Mouse (Mus musculus) limb, embryonic 10.5 days (tissue): ENCODE results near the gene Sf3a3. TPM values are rescaled to one million over a fixed set of nuclear protein-coding genes. Genes with fewer than 3 reads are reported as not detected.

ENCODE experiments used
- DNase-seq: peaks from one replicate; pipeline ENCODE4 v3.0.0-alpha.2; 2017; ENCODE audit warnings: low spot score
- H3K27ac ChIP-seq: fragments of 300-500 bp; sonication (generic); 2 replicates; pipeline ENCODE4 v1.5.1; 2016; ENCODE audit warnings: mild to moderate bottlenecking
- H3K27me3 ChIP-seq: fragments of 300-500 bp; sonication (generic); 2 replicates; pipeline ENCODE4 v1.6.1; 2016; ENCODE audit warnings: low read depth, mild to moderate bottlenecking; ENCODE audit not compliant: poor library complexity, severe bottlenecking
- H3K36me3 ChIP-seq: fragments of 300-500 bp; sonication (generic); 2 replicates; pipeline ENCODE4 v1.6.1; 2016; ENCODE audit warnings: mild to moderate bottlenecking, moderate library complexity
- H3K4me1 ChIP-seq: fragments of 300-500 bp; sonication (generic); 2 replicates; pipeline ENCODE4 v1.6.1; 2016
- H3K4me3 ChIP-seq: fragments of 300-500 bp; sonication (generic); 2 replicates; pipeline ENCODE4 v1.5.1; 2016; ENCODE audit warnings: mild to moderate bottlenecking, moderate library complexity
- H3K9me3 ChIP-seq: fragments of 300-500 bp; sonication (generic); replicated peaks from 2 replicates; pipeline ENCODE4 v1.6.1; 2016; ENCODE audit warnings: mild to moderate bottlenecking
- WGBS: fragments of 180-500 bp; shearing (Covaris S2); methylation state at CpG from one replicate; pipeline ENCODE4 v1.1.7; 2016; 5-methylcytosine and 5-hydroxymethylcytosine counted together
- polyA plus RNA-seq: library from polyadenylated mRNA; unstranded; fragments of >200 nt; fragmentation: Nextera tagmentation; extraction: Ambion mirVana; gene quantifications from 2 replicates; pipeline ENCODE4 v1.2.1, GENCODE M21; 2016

Sf3a3 gene
- polyA plus RNA-seq, 1 experiment from 2014 or later = 270 TPM

DNA sequence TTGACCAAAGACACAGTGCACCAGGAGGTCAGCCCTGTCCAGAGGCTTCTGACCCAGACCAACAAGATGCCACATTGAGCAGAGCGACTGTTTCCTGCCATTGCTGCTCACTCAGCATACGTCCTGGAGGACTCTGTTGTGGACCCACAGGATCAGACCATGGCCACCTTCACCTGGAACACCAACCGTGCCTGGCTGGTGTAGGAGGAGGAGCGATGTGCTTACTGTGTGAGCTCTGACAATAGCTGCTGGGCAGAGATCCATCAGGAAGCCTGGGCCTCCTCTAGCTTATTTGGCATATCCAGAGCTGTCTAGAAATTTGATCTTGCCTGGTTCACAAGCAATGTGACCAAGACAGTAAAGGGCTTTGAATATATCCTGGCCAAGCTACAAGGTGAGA is 4.5 kb downstream of the Sf3a3 start:
- Histone ChIP-seq H3K36me3 (peaks cover 84% of the 10 kb centered on the region), H3K27me3 (no peaks in the 10 kb centered on the region), H3K9me3 (no peaks in the 10 kb centered on the region), H3K27ac (no peak overlapping the region), H3K4me1 (peaks cover 14% of the 10 kb centered on the region), H3K4me3 (no peak overlapping the region)
- 95% methylated on average over 4 of the region's 4 CpGs for WGBS
- no peak for DNase-seq

DNA sequence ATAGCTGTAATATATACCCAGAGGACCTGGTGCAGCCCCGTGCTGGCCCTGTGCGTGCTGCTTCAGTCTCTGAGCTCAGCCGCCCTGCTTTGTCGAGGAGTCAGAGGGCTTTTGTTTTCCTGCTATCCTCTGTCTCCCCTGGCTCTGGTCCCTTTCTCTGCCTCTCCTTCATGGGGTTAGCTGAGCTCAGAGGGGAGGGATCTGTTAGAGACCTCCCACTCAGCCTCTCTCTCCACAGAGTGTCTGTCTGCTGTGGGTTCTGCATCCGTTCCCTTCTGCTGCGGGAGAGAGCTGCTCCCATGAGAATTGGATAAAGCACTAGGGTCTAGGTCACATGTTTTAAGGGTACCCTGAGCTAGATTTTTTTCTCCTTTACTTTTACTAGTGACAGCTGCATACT is 11.5 kb downstream of the Sf3a3 start:
- H3K27me3 ChIP-seq = no peaks in the 10 kb centered on the region
- H3K4me3 ChIP-seq = no peak overlapping the region
- H3K9me3 ChIP-seq = no peaks in the 10 kb centered on the region
- no peak for DNase-seq
- H3K4me1 ChIP-seq = no peaks in the 10 kb centered on the region
- peaks cover 100% of the 10 kb centered on the region for H3K36me3 ChIP-seq
- no peak overlapping the region for H3K27ac ChIP-seq
- WGBS = 93% methylated on average over 6 of the region's 6 CpGs

DNA sequence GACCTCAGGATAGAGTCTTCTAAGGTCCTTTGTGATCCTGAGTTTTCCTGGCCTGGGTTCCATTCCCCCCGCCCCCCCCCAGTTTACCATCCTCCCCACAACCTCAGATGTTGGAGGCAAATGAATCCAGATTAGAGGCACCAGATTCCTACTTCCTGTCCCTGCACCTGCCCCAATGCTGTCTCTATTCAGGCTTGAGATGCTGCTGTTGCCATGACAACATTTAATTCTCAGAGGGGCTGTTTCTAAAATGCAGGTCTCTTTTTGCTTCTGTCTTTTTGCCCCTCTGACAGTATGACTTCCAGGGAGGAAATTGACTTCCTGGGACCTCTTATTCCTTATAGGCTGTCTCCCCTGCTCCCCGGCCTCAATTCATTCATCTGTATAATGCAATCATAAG is 22.4 kb downstream of the Sf3a3 start:
- Histone ChIP-seq H3K27me3 (no peaks in the 10 kb centered on the region), H3K4me3 (no peak overlapping the region), H3K9me3 (no peaks in the 10 kb centered on the region), H3K36me3 (peaks cover 29% of the 10 kb centered on the region), H3K4me1 (peaks cover 8% of the 10 kb centered on the region), H3K27ac (no peak overlapping the region)
- DNase-seq = no peak
- 73% methylated on average over 2 of the region's 2 CpGs for WGBS

DNA sequence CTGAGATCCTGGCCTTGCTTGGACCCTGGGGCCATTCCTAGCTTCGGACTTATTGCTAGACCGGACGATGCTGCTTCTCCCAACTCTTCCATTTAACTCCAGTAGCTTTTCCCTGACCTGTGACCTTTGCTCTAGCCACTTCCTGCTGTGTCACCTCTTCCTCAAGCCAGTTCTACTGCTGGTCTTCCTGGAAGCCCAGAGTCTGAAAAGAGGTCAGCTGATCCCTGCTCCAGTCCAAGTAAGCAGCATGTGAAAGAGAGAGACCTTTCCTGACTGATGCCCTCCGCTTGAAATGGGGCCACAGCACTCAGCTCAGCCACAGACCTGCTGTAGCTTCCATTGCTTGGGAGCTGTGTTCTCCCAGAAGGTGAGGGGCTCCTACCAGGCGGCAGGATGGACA is 22.9 kb downstream of the Sf3a3 start:
- DNase-seq = no peak
- WGBS = 77% methylated on average over 5 of the region's 5 CpGs
- H3K4me3 ChIP-seq = no peak overlapping the region
- no peaks in the 10 kb centered on the region for H3K27me3 ChIP-seq
- no peaks in the 10 kb centered on the region for H3K9me3 ChIP-seq
- peaks cover 13% of the 10 kb centered on the region for H3K4me1 ChIP-seq
- peaks cover 24% of the 10 kb centered on the region for H3K36me3 ChIP-seq
- H3K27ac ChIP-seq = no peak overlapping the region

DNA sequence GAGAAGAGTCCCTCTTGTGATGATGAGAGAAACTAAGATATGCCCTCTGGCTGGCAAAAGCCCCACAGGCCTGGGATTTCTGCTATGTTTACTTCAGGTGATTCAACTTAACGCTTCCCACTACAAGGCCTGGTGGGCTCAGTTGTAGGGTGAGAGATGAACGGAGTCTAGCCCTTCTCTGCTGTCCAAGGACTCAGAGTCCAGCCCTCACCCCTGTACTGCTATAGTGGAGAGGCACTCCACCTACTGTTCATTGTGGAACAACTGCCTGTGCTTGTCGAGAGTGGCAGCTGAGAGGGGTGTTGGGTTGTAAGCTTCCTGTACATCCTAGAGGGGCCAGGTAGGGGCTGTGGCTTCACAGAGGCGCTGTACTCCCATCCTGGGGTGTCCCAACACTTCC is 23.4 kb downstream of the Sf3a3 start:
- Histone ChIP-seq H3K4me1 (peaks cover 13% of the 10 kb centered on the region), H3K4me3 (no peak overlapping the region), H3K9me3 (no peaks in the 10 kb centered on the region), H3K27ac (no peak overlapping the region), H3K27me3 (no peaks in the 10 kb centered on the region), H3K36me3 (peaks cover 19% of the 10 kb centered on the region)
- no peak for DNase-seq
- WGBS = 65% methylated on average over 4 of the region's 4 CpGs

DNA sequence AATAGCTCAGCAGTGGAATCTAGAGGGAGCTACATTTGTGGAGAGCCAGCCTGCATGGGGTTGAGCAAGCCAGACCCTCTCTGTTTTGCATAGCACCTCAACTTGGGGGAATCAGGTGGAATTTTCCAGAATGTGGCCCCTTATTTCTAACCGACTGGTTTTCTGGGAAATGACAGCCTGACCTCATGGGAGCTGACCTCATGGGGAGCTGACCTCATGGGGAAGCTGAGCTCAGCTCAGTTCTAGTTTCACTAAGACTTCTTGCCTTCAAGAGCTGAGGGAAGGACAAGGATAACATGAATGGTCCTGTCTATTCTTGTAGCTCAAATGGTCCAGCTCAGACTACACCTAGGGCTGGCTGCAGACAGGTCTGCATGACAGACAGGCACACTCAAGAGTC is 24.2 kb downstream of the Sf3a3 start:
- peaks cover 13% of the 10 kb centered on the region for H3K4me1 ChIP-seq
- H3K9me3 ChIP-seq = no peaks in the 10 kb centered on the region
- no peak for DNase-seq
- peaks cover 11% of the 10 kb centered on the region for H3K36me3 ChIP-seq
- no peaks in the 10 kb centered on the region for H3K27me3 ChIP-seq
- H3K4me3 ChIP-seq = no peak overlapping the region
- WGBS = 69% methylated on average over 1 of the region's 1 CpGs
- no peak overlapping the region for H3K27ac ChIP-seq

DNA sequence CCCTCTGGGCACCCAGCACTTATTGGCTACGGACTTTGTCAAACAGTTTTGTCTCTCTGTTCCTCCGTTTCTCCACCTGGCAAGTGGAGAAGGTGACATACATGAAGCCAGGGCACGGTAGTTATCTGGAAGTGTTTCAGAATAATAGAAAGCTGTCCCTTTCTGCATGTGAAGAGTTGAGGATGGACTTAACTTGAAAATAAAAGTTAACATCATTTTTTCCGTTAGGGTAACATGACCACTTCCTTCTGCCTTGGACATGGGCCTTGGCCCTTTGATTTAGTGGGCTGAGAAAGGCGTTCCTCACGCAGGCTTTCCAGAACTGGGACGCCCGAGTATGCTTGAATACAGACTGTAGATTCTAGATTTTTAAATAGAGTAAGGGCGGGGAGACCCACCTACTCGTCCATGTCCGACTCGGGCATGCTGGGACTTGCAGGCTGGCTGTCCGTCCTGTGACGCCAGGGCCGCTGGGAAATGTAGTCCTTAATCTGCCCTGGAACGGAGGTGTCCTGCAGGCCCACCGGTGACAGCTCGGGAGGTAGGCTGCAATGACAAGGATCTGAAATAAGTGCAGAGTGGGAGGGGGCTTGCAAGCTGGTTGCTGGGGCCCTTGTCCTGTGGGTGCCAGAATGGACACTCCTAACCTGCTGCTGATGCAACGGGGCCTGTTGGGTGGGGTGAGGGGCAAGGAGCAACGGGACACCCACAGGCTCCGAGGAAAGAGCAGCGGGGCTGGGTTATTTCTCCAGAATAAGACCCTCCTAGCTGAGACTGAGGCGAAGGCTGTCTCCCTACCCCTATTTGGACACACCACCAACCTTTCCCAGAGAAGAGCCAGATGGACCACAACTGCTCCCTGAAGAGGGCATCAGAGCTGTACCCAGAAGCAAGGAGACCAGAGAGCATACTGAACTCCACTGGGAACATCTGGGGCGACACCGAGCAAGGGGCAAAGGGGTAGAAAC is 27.1 kb downstream of the Sf3a3 start, which contains the start of gene Inpp5b:
Gene Inpp5b, plus strand, starts transcription at position 475 of the 968 bp plus-strand sequence.
- WGBS = 20% methylated on average over 25 of the region's 25 CpGs
- peak; percentile 80 for DNase-seq
- H3K27me3 ChIP-seq = no peaks in the 10 kb centered on the region
- peak within 1 kb of the TSS; percentile 54 for H3K4me3 ChIP-seq
- peaks cover 13% of the 10 kb centered on the region for H3K4me1 ChIP-seq
- H3K36me3 ChIP-seq = no peaks in the 10 kb centered on the region
- H3K9me3 ChIP-seq = no peaks in the 10 kb centered on the region
- H3K27ac ChIP-seq = peak within 1 kb of the TSS; percentile 69

DNA sequence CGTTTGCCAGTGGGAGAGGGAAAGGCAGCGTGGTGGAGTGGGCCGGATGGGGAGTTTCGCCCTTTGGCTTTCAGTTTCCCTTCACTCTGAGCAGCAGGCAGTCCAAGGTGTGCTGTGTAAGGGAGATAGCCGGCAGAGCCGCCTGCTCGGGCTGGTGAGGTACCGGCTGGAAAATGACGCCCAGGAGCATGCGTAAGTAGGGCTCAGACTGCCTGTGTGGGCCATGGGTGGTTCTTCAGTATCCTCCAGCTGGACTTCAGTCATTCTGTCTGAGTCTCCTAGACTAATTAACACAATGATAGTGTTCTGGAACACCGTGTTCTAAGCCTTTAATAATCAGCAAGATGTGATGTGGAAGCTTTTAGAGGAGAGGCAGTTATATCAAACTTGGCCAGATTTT is 28.3 kb downstream of the Sf3a3 start:
- no peak overlapping the region for H3K4me3 ChIP-seq
- DNase-seq = no peak
- no peaks in the 10 kb centered on the region for H3K36me3 ChIP-seq
- 88% methylated on average over 11 of the region's 11 CpGs for WGBS
- no peak overlapping the region for H3K27ac ChIP-seq
- H3K27me3 ChIP-seq = no peaks in the 10 kb centered on the region
- peaks cover 13% of the 10 kb centered on the region for H3K4me1 ChIP-seq
- H3K9me3 ChIP-seq = no peaks in the 10 kb centered on the region

DNA sequence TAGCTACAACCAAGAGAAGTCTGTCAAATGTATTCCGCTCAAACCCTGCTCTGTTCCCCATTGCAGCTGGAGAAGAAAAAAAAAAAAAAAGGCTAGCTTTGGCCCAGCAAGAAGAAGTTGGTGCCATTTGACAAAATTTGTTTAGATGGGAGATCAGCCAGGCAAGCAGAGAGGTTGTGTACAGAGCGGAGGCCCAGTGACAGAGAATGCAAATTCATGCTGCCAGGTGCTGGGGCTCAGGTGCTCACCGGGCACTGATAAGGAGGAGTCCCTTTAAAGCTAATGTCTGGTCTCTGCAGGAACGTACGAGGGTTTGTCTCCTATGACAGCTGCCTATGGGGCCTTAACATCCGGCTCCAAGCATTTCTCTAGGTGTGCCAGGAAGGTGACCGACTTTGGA is 32.0 kb downstream of the Sf3a3 start:
- no peaks in the 10 kb centered on the region for H3K36me3 ChIP-seq
- DNase-seq = no peak
- peaks cover 15% of the 10 kb centered on the region for H3K4me1 ChIP-seq
- 83% methylated on average over 7 of the region's 7 CpGs for WGBS
- 0 out of 2 replicates have a peak, but pooled peaks cover 10% of the 10 kb centered on the region for H3K27me3 ChIP-seq
- no peak overlapping the region for H3K4me3 ChIP-seq
- no peaks in the 10 kb centered on the region for H3K9me3 ChIP-seq
- H3K27ac ChIP-seq = no peak overlapping the region

DNA sequence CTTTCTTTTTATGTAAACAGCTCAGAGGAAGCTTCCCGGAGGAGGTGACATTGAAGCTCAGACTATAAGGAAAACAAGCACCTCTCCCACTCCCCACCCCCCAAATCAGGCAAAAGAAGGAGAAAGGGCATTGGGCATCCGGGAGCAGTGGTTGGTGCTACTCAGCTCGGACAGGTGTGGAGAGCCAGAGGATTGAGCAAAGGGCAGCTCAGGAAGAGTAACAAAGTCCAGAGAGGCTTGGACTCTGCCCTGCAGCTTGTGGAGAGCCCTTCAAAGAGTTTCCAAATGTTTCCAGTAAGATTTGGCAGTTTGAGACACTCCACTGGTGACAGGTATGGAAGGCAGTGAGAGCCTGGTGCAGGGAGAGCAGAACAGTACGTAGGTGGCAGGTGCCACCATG is 33.3 kb downstream of the Sf3a3 start:
- Histone ChIP-seq H3K27ac (no peak overlapping the region), H3K36me3 (no peaks in the 10 kb centered on the region), H3K4me1 (peaks cover 18% of the 10 kb centered on the region), H3K4me3 (no peak overlapping the region), H3K27me3 (0 out of 2 replicates have a peak, but pooled peaks cover 10% of the 10 kb centered on the region), H3K9me3 (no peaks in the 10 kb centered on the region)
- 55% methylated on average over 4 of the region's 4 CpGs for whole genome bisulfite sequencing
- DNase-seq = no peak

DNA sequence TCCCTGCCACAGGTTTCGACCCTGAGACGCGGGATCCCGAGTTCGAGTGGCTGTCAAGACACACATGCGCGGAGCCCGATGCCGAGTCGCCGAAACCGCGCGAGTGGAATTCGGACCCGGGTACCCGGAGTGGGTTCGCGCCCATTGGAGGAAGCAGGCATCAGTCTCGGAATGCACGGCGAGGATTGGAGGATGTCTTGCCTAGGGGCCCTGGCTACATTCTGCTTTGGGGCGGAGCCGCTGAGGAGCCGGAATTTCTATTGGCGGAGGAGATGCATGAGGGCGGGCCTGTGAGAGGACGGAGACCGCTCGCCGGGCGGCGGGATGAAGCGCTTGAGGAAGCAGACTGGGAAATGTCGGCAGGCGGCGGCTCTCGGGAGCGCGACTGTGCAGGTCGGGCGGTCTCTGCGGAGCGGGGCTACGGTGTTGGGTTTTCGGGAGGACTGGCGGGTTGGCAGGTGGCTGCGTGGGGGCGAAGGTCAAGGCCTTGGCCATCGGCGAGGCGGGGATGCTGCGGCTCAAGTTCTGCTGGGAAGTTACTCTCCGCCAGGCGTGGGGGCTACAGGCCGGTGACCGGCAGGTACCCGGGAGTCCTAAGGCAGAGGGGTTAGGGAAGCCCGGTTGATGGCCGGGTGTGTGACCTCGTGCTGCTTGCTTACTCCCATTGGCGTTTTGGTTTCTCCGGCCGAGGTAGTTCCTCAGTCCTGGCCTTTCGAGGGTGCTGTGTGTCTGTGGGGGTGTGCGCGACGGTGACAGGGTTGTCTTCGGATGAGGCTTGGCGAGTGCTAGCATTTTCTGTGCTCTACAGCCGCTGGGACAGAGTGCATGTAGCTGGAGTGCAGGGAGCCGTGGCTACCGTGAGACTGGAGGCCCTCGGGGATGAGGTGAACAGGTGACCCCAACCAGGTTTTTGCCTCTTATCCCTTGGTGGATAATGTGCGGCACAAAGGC is 37.0 kb downstream of the Sf3a3 start:
- Histone ChIP-seq H3K4me3 (peak overlapping the region; percentile 88), H3K36me3 (no peaks in the 10 kb centered on the region), H3K27ac (peak overlapping the region; percentile 82), H3K27me3 (0 out of 2 replicates have a peak, but pooled peaks cover 10% of the 10 kb centered on the region), H3K9me3 (no peaks in the 10 kb centered on the region), H3K4me1 (peaks cover 18% of the 10 kb centered on the region)
- peak; percentile 93 for DNase-seq
- under 1% methylated on average over 75 of the region's 75 CpGs for WGBS

DNA sequence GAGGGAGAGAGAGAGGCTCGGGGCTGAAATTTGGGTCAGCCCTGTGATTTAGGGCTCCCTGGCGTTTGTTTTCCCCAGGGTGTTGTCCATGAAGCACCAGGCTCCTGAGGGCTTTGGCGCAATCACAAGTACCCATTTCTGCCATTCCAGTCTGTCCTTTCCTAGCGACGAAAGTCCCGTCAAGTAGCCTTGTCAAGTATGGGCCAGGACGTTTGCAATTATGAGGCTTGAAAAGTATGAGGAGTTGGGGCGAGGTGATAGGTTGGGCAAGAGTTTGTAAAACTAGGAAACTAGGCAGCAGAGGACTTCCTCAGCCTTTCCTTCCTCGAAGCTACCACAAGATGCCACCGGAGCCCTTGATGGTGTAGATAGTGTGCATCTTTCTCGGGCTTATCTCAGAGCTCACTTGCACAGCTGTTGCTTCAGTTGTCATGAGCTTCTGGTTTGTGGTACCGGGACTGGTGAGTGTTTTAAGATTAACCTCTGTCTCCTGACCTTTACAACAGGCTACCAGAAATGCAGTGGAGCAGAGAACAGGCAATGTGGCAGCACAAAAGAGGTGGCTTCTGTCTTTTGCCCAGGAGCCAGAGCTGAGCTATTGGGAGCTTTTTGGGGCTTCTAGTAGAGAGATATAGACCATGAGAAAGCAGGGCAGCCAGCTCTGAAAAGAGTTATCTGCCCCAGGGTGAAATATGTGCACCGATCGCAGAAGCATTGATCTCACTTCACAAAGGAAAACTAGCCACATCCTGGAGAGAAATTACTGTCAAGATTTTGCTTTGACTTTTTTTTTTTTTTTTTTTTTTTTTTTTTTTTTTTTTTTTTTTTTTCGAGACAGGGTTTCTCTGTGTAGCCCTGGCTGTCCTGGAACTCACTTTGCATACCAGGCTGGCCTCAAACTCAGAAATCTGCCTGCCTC is 38.0 kb downstream of the Sf3a3 start:
- 19% methylated on average over 15 of the region's 15 CpGs for WGBS

More for the DNA sequence above, 38.0 kb downstream of the Sf3a3 start:
- Histone ChIP-seq H3K4me1 (peaks cover 18% of the 10 kb centered on the region), H3K27ac (0 out of 2 replicates have a peak overlapping the region, but pooled peaks have one; percentile 82), H3K9me3 (no peaks in the 10 kb centered on the region), H3K36me3 (no peaks in the 10 kb centered on the region), H3K27me3 (0 out of 2 replicates have a peak, but pooled peaks cover 10% of the 10 kb centered on the region), H3K4me3 (peak overlapping the region; percentile 88)
- no peak for DNase-seq
